Mouse (Mus musculus) gastrocnemius, adult 8-10 months (tissue): ENCODE results near the gene Hist1h1a. TPM values are rescaled to one million over a fixed set of nuclear protein-coding genes. Genes with fewer than 3 reads are reported as not detected.
"Not testable (repeated sequence)": the region's sequence is repeated elsewhere in the genome, so short reads cannot be mapped to it uniquely, and the experiment has no call there.

ENCODE experiments used
- DNase-seq, 2 experiments: peaks; one replicate each; pipeline ENCODE4 v3.0.0; 2022; ENCODE audit warnings: low spot score in 2 of 2
- total RNA-seq, 4 experiments: library from RNA; stranded (reverse); gene quantifications; 2 replicates each; pipeline ENCODE4 v1.2.4; 2022

The Hist1h1a gene
- total RNA-seq, 4 experiments from 2014 or later, result 0.46 to 1.1 (median 0.78) TPM

DNA sequence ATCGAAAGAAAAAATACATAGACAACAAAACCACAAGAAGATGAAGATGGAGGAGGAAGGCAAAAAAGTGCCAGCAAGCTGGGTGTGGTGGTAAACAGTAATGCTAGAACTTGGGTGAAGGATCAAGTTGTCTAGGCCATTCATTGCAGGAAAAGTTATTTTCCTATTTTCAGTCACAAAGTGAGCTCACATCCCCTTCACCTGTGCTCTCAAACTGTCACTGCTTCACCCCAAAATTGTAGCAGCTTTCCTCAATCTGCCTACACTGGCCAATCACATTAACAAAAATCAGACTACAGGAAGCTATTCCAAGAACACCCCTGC lies 3.6 kb upstream of the Hist1h1a start:
- DNase-seq, result no peak

DNA sequence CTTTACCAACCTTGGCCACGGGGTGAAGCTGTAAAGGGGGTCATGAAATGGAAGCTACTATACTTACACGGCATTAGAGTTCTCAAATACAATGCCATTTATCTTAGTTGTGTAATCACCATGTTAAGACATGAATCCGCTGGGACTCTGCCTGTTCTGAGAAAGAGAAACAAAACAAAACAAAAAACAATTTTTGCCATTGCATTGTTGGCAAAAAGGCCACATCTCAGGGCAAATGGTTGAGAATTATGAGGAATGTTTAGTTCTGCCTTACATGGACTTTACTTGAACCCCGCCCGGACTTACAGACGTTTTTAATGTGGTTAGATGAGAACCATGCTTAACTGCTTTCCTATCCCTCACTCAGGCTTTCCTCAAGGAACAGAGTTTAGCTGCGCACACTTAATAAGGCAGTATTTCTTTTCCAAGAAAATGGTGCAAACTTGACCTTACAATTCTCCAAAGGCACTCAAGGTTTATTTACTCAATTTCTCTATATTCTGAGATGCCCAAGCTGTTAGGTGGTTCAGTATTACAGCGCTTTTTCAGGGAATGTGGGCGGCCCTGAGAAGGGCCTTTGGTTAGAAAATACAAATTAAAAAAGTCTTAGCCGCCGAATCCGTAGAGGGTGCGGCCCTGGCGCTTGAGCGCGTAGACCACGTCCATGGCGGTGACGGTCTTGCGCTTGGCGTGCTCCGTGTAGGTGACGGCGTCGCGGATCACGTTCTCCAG lies 3.1 kb upstream of the Hist1h1a start:
- DNase-seq, result no peak

DNA sequence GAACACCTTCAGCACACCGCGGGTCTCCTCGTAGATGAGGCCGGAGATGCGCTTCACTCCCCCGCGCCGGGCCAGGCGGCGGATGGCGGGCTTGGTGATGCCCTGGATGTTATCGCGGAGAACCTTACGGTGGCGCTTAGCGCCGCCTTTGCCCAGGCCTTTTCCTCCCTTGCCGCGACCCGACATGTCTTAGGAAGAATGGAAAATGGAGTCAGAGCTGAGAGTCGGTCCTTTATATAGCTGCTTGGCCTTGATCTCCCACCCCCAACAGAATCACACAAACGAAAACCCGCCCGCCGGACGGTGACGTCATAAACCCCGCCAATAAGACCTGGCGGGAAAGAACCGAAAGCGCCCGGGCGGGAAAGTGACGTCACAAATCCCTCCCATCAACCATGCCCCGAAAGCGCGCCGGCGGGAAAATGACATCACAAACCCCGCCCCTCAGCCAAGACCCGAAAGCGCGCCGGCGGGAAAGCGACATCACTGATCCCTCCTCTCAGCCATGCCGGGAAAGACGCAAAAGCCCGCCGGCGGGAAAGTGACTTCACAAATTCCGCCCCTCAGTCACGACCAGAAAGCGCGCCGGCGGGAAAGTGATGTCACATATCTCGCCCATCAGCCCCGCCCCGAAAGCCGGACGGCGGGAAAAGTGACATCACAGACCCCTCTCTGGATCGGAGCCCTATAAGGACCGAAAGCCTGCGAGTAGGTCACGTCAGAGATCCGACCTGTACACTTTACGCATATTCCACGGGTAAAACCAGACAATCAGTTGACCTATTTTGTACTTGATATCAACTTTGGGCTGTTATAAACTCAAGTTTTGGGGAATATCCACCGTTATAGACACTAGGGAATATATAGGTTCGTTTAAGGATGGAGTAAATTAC lies 2.2 kb upstream of the Hist1h1a start, which contains the start of gene Hist1h4a:
Gene Hist1h4a (minus strand): TSS at position 259 of the 893 bp plus-strand sequence.
- DNase-seq, result peak; percentile 82 to 87

DNA sequence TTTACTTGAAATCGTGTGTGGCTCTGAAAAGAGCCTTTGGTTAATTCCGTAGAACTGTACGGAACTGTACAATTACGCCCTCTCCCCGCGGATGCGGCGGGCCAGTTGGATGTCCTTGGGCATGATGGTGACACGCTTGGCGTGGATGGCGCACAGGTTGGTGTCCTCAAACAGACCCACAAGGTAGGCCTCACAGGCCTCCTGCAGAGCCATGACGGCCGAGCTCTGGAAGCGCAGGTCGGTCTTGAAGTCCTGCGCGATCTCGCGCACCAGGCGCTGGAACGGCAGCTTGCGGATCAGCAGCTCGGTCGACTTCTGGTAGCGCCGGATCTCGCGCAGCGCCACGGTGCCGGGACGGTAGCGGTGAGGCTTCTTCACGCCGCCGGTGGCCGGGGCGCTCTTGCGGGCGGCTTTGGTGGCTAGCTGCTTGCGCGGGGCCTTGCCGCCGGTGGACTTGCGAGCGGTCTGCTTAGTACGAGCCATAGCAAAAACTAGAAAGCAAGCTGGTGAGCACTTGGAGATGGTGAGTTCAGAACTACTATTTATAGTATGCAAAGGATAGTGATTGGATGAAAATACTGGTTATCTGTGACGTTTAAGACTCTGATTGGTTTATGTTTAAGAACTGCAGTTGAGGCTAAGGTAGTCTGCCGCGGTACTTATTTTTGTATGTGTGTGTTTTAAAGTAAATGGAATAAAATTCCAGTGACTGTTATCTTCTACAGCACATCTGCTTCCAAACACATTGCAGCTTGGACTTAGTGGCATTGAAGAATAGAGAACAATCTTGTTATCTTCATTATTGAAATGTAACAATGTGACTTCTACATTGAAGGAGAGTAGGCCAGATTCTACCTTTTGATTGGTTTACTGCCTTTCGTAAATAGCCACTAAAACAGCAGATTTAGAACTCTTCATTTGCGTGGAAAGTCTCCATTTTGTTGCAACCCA lies 1.3 kb upstream of the Hist1h1a start, which contains the start of gene Hist1h3a:
Gene Hist1h3a (minus strand): TSS at position 516 of the 951 bp plus-strand sequence.
- DNase-seq, result not testable (repeated sequence)

- DNase-seq, result no peak
Measured at GRCm38 (mm10) chr13:23763242-23763585, 252 bp upstream of the Hist1h1a start.

DNA sequence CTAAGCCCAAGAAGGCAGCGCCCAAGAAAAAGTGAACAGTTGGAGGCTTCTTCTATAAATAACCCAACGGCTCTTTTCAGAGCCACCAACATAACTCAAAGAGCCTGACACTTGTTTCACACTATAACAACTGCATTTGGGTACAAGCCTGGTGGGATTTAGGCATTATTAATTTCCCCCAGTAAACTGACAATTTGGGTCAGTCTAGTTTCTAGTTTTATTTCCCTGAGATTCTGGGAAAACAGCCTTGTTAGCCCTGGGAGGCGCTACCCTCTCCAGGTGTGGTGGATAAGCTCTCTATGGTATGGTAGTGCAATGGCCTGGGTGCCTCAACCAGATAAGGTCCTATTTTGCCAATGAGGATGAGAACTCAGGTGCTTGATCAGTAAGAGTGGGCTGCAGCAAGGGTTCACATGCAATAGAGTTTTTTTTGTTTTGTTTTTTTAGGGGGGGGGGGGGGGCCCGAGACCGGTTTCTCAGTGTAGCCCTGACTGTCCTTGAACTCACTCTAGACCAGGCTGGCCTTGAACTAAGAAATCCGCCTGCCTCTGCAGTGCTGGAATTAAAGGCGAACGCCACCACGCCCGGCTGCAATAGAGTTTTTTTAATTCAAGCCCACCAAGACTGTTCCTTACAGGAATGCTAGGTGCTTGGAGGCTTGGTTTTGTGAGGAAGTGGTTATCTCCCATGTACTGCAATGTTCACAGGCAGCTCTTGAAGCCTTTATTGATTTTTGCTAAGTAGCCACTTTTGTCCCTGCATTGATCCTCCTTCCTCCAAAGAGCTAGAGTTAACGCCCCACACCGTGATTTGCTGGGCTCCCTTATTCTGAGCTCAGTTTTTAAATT lies 1.1 kb downstream of the Hist1h1a start:
- no peak for DNase-seq

GRCm38 (mm10) chr13:23765172-23765513 lies 1.7 kb downstream of the Hist1h1a start:
- DNase-seq, result no peak

GRCm38 (mm10) chr13:23766772-23767171 lies 3.3 kb downstream of the Hist1h1a start:
- no peak for DNase-seq

GRCm38 (mm10) chr13:23768834-23769397 lies 5.5 kb downstream of the Hist1h1a start:
- no peak for DNase-seq

- DNase-seq, result not testable (repeated sequence)
Measured at GRCm38 (mm10) chr13:23769613-23770012, 6.1 kb downstream of the Hist1h1a start, which contains the start of gene Trim38. Gene Trim38 (plus strand): TSS chr13:23769913.

GRCm38 (mm10) chr13:23772561-23773313 lies 9.3 kb downstream of the Hist1h1a start:
- DNase-seq, result no peak

- no peak for DNase-seq
Measured at GRCm38 (mm10) chr13:23778339-23778738, 14.9 kb downstream of the Hist1h1a start.

DNA sequence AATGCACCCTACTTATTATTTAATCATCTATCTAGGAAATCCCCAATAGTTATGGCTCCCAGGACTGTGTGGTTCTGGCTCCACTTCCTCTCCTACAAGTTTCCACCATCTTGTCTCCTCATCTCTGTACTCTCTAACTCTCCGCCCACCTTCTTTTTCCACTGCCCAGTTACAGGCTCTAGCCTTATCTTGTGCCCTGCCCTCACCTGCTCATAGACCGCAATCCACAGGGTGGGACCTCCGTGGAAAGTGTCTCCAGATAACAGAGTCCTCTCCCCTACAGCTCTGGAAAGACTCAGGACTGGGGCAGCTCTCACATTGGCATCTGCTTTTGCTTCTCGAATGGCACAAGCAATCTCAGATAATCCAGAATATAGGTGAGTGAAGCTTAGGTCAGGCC lies 15.6 kb downstream of the Hist1h1a start:
- no peak for DNase-seq

- DNase-seq, result no peak
Measured at GRCm38 (mm10) chr13:23792520-23792919, 29.1 kb downstream of the Hist1h1a start.

- no peak for DNase-seq
Measured at GRCm38 (mm10) chr13:23799405-23799804, 35.9 kb downstream of the Hist1h1a start.

- no peak for DNase-seq
Measured at GRCm38 (mm10) chr13:23804532-23804931, 41.1 kb downstream of the Hist1h1a start.

DNA sequence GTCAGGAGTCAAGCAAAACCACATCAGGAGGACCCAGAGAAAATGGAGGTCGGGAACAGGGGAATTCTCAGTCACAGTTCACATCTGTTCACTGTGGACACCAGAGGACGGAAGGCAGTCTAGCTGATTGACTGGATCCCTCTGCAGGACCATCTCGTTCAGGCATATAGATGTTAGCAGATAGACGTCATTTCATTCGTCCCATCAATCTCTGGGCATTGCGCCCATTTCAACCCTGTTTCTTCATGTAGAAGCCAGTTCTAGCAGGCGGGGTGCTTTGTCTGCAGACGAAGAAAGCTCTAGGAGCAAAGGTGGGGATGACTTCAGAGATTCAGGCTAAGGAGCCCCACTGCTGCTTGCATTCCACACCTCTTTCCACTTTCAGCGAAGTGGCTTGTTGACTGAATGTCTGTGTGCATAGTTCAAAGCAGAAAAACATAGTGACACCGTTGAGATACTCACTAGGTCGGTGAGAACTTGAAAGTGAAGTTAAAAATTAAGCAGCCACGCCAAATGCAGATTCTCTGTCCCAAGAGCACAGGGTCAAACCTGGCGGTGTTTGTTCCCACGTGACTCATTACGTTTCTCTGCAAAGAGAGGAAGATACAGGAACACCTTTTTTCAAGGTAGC lies 43.1 kb downstream of the Hist1h1a start, which contains the start of gene Slc17a2:
Gene Slc17a2 (plus strand): TSS at position 572 of the 631 bp plus-strand sequence.
- DNase-seq, result no peak
